Mouse (Mus musculus) lung, postnatal 10 days (tissue): ENCODE results near the gene Fam129a.

ENCODE experiments used
- DNase-seq: peaks from one replicate; pipeline ENCODE4 v3.0.0; 2021

The Fam129a gene

DNA sequence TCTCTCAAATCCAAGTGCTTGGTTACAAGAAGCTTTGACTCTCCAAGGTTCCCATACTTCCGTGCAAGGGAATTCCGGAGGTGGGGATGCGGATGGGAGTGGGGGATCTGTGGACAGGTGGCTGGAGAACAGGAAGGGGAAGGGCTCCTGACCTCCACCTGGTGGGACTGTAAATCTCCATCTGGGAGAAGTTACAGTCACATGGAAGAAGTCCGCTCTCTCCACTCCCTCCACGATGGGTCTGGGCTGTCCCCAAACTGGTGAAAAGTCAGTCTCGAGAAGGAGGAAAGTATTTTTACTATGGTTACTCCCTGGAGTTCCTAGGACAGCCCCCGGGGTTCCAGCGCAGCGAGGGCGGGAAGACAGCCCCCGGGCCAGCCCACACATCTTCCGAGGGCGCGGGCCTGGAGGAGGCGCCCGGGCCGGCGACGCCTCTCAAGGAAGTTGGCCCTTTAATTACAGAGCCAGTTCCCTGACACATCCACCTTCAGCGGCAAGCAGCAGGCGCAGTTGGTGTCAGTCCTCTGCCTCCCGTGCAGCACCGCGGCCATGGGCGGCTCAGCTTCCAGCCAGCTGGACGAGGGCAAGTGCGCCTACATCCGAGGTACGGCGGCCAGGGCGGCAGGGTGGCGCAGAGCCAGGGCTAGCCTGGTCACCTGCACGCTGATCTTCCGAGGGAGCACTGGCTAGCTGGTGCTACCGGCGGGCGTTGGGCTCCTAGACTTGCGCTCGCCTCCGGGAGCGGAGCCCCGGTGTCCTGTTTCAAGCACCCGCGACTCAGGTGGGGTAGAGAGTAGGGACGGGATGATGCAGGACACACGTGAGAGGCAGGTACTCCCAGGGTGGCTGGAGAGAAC lies at the start of gene Fam129a:
Gene Fam129a (plus strand): TSS at position 206 of the 857 bp plus-strand sequence.
- DNase-seq = peak; percentile 75

DNA sequence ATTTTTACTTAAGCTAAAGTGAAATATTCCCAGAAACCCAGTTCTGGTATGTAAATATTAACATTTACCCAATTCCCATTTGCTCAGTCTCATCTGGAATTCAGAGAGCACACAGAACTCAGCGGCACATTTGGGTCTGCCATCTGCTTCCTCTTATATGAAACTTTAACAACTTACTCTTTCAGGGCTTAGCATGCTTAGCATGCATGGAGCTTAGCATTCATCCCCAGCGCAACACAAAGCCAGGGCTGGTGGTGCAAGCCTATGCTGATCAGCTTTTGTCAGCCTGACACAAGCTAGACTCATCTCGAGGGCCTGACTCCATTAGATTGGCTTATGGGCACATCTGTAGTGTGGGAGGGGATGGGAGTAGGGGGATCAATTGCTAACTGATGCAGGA lies 44.3 kb upstream of the Fam129a start:
- no peak for DNase-seq

DNA sequence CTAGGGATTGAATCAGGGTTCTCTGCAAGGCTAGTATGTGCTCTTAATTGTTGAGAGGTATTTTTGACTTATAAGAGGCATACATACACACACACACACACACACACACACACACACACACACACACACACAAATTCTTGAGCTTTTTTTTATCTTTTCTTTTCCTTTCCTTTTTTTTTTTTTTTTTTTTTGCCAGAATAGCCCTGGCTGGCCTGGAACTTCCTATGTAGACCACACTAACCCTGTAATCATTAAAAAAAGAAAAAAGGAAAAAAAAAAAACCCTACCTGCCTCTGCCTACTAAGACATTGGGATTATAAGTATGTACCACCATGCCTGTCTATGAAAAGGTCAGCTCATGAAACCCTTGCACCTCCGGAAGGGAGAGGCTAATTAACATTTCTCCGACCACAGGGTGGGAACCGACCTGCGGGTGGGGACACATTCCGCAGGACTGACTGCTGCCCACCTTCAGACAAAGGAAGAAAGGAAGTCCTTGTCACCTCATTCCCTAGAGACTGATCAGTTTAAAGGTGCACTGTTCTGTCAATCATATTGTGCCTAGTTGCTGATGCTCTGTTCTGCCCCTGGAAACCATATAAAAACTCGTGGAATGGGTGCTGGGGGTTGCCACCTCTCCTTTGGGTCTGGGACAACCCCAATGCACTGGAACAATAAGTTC lies 27.0 kb upstream of the Fam129a start:
- no peak for DNase-seq

DNA sequence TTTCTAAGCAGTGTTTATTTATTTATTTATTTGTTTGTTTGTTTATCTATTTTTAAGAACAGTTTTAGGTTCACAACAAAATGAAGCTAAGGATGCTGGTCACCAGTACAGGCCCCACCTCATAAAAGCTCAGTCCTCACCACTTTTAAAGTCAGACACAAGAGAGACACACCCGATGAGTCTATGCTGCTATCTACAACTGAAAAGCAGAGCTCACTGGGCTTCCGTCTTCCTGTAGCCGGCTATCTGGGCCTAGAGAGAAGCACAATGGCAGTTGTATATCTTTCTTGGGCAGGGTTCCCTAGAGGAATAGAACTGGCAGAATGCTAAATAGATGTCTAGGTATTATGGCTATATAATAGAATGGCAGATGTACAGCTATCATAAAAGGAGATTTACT lies 26.4 kb upstream of the Fam129a start:
- DNase-seq = no peak

DNA sequence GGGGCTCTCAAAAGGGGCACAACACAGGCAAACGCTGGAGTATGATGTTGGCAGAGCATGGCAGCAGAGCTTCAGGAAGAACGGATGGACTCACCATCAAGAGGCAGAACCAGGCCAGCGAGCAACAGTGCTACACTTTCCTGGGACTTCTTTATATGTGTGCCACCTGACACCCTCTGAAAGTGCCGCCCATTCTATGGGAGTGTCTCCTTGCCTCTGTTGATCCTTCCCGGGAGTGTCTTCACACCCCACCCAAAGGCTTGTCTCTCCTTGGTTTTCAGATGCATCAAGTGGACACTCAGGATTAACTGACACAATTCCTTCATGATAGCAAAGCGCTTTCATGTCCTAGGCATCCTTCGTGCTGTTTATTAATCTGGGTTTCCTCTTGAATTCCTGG lies 25.4 kb upstream of the Fam129a start:
- no peak for DNase-seq

DNA sequence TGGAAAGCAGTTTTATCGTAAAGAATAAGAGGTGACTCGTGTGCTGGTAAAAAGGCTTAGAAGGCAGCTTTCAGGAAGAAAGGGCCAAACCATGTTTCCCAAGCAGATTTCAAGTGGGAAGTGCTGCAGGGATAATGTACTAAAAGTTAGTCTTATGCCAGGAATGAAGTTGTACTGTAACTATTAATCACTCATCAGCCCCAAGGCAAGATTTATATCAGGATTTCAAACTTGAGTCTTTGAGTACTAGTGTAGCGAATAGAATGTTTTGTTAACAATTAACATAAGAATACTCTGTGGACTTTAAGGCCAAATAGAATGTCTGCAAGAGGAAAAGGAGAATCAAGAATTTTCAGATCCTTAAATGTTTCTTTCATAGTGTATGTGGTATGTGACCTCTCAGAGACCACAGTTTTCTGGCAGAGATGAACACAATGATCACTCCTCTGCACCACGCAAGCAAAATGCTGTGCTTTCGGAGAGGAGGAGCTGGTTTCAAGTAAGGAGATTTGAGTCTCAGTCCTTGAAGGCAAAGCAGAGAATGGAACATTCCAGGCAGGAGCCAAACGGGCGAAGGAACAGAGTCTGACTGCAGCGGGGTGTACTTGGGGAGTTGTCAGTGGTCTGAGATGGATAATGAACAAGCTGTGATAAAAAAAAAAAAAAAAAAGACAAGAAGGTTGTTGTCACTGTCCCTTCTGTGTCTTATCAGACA lies 21.9 kb upstream of the Fam129a start:
- DNase-seq = peak; percentile 11

DNA sequence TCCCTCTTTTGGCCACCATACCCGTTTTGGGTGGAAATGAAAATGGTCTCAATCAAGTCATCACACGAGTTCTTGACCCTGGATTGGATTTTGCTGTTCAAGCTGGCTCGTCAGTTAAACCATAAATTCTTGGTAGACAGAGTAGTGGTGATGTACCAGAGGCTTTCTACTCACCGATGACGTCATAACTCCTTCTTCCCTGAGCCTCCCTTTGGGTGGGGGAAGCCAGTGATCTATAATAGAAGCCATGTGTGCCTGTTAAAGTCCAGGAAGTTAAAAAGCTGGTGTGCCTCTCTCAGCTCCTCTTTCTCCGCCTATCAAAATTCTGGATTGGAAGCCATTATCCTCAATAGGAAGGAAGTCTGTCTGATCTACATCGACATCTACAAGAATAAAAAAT lies 21.2 kb upstream of the Fam129a start:
- no peak for DNase-seq

DNA sequence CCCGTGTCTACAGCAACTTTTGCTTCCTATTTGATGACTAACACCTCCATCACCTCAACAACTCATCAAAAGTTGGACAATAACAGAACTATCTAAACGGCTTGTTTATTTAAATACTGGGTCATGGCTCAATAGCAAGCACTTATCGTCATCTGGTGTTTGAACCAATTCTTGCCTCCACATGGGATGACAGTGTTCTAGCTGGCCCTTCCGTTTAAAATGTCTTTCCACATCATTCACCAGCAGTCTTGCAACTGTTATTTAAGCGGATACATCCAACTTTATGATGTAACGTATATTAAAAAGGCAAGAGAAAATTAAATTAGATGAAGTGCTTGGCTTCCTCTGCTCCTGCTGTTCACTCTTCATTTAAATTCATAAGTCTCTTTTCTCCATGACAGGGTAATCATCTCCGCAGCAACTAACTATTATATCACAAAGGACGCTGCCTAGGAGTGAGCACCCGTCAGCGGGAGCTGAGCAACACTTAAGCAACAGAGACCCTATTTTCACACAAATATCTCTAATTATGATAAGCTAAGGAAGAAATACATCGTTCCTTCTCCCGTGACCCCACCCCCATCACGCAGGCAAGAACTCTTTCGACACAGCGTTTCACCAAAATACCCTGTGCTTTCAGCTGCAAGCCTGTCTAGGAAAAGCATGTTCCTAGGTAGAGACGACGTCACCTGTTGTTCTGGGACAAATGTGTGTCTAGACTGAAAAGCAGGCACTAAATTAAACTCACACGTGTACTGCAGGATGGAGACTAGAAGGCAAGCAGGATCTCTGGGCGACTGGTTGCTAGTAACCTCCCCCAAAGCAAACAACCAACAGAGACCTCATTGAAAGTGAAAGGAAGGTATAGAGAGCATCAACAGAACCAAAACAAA lies 20.2 kb upstream of the Fam129a start:
- DNase-seq = no peak

DNA sequence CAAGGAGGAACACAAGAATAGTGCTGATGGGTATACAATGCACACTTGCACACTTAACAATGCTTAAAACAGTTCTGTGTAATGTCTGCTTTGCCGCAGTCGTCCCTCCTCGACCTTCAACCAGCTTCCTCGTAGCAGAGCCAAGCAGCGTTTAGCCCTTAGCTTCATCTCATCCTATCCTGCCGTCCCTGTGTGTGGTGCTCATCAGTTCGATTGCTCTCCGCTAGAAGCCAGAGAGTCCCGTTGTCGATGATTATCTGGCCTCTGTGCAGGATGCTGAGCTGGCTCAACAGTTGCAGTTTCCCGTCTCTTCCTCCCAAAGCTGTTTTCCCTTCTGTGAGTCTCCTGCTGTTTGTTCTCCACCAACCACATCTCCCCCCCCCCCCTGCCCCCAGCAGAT lies 10.4 kb upstream of the Fam129a start:
- no peak for DNase-seq

DNA sequence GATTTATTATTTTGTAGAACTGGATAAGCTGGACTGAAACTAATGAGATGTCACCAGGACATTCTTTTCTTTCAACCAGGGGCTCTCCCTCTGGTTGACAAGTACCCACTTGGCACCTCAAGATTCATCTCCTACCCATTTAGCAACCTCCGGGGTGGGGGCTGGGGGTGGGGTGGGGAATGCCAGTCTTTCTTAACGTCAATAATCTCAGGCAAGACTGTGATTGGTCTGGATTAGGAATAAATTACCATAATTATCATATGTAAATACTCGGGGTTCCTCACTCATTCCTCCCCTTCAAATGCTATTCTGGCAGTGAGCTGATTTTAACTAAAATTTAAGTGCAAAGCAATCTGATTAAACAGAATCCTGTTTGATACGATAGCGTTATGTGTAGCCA lies 7.6 kb upstream of the Fam129a start:
- no peak for DNase-seq

DNA sequence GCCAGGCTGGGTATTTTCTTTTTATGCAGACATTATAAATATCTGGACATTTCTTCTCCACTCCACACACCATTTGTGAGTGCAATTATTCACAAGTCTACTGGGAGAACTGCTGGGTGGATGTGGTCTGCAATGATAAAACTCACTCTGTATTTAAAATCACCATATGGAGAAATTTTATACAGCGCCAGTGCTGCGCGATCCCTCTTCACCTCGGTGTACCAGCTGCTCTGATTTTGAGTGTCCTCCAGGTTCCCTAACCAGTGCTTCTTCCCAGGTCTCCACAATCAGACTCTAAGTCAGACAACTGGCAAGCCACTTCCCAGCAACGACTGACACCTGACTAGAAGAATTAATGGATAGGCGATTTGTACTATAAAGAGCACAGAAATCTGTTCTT lies 7.1 kb upstream of the Fam129a start:
- no peak for DNase-seq

DNA sequence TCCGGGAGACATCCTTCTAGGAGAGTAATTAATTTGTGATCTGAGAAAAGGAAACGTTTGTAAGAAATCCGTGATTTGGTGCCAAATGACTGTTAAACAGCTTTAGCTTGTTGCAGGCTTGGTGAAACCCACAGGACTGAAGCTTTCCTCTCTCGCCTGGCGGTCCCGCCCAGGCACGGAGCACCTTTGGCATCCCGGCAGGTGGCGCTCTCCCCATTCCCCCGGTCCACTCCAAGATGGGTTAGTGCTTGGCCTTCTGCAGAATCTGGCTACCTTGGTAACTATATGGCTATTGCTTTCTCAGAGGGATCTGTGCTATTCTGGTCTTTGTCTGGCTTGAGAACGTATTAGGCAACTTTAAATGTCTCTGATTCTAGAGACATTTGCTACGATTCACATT lies 6.6 kb upstream of the Fam129a start:
- DNase-seq = peak; percentile 90

DNA sequence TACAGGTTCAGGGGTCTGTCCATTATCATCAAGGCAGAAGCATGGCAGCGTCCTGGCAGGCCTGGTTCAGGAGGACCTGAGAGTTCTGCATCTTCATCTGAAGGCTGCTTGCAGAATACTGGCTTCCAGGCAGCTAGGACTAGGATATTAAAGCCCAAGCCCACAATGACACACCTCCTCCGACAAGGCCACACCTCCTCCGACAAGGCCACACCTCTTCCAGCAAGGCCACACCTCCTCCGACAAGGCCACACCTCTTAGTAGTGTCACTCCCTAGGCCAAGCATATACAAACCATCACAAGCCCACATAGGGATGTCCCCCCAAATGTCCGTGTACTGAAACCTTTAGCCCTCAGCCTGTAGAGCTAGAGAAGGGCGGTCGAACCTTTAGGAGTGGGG lies 2.3 kb upstream of the Fam129a start:
- peak; percentile 23 for DNase-seq

DNA sequence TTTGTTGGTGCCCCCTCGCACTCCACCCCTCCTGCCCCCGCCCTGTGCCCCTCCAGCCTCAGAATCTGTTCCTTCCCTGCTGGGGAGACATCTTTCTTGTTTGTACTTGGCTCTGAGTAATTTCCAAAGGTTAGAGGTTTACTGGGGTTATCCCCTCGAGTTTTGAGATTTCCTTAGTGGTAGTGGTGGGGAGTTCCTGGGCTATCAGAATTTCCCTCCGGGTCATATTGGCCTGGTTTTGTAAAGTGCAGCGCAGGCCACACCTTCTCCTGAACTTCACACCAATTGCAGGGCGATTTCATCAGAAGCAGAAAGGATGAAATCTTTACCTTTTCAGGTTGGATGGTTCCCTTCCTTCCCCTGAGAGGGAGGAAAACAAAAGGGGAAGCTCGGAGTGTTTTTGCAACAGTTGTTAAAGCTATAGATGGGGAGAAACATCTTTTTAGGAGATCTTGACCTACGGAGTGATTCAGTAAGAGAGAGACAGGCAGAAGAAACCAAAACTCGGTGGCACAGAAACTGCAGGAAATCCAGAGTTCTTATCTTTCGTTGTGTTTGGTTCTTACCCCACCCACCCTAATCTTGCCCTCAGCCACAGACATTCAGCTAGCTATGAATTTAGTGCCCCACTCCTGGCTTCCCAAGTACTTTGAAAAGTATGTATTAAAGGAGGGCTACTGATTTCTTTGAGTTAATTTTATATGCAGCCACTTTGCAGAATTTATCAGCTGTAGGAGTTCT lies 1.0 kb downstream of the Fam129a start:
- DNase-seq = no peak

DNA sequence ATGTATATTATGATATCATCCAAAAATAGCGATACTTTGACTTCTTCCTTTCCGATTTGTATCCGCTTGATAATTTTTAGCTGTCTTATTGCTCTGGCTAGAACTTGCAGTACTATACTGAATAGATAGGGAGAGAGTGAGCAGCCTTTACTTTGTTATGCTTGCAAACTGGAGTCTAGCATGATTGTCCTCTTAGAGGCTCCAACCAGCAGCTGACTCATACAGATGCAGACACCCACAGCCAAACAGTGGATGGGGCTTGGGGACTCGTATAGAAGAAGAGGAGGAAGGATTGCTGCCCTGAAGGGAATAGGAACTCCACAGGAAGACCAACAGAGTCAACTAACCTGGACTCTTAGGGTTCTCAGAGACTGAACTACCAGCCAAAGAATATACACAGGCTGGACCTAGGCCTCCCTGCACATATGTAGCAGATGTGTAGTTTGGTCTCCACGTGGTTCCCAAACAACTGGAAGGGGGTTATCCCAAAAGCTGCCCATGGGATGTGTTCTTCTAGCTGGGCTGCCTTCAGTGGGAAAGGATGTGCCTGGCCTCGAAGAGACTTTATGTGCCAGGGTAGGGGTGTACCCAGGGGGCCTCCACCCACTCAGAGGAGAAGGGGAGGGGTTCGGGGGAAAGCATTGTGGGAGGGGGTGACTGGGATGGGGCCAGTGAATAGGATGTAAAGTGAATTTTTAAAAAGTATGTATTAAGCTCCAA lies 1.8 kb downstream of the Fam129a start:
- DNase-seq = peak; percentile 16

DNA sequence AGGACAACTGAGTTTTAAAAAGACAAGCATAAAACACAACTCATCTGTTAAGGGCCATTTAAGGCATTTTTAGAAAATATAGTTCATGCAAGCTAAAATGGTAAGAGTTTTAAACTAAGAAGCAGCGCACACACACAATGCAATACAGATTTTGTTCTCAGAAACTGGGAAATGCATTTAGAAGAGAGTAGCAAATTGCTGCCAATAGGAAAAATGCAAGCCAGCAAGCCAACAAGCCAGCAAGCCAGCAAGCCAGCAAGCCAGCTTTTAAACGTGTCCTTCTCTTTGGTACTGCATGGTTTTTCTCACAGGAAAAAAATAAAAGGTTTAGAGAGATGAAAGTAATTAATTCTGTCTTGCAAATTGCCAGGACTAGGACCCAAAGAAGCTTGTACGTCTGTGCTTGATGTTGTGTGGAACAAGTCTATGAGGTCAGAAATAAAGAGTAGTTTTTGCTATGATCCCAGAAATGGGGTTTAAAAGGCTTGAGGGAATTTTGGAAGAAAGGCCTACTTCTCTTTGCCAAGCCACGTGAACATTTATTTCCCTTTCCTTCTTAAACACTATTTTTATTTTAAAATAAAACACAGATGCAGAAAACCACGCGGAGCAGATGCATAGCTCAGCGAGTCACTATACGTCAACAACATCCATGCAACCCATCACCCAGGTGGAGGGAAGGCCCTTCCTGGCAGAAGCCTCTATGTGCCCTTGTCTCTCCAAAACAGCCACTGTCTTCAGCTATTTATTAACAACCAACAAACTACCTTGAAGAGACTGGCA lies 9.4 kb downstream of the Fam129a start:
- peak; percentile 17 for DNase-seq

DNA sequence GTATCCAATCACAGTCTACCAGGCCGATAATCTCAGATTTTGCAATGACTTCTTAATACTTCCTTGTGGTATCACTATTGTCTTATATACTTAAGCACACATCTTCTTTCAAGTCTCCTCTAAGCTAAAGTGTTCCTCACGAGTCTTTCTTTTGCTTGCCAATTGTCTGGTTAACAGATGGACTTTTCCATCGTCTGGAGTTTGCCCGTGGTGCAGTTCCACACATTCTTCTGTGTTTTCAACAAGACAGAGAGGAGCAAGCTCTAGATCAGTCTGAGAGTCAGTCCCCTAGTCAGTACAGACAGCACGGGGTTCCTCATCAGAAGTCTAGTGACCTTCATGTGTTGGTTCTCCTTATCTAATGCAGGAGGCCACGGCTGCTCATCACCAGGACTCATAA lies 10.5 kb downstream of the Fam129a start:
- no peak for DNase-seq

DNA sequence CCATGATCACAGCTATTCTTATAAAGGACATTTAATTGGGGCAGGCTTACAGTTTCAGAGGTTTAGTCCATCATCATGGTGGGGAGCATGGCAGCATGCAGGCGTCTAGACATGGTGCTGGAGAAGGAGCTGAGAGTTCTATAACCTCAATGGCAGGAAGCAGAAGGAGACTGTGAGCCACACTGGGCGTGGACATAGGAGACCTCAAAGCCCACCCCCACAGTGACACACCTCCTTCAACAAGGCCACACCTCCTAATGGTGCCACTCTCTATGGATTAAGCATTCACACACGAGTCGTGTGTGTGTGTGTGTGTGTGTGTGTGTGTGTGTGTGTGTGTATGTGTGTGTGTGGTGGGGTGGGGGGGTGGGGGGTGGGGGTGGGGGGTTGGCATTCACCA lies 11.0 kb downstream of the Fam129a start:
- DNase-seq = no peak

DNA sequence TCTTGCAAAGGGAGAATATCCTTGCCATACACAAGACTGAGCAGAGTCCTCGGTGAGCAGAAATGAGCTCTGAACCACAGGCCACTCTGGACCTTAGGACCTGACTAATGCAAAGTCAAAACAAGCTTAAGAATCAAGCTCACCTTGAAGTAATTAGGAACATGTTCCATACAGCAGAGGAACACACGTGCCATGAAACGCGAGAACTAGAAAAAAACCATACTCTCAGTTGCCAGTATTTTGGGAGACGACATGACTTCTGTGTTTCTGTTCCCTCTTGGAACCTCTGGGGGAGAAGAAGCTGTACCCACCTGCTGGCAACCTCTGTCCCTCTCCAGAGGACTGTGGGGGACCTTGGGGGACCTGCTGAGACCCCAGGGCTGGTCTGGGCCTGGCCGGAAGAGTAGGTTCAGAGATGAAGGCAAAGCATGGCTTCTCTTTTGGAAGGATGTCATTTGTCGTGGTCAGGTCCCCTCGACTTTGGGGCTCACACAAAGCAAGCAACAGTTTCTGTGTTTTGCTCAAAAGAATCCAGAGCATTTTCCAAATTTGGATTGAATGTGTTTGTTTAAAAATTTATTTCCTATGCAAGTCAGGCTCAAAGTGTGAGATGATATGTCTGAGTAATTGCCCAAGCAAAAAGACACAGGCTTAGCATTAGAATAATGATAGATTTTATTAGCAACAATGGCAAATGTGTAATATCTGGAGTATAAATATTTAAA lies 12.6 kb downstream of the Fam129a start:
- peak; percentile 35 for DNase-seq

DNA sequence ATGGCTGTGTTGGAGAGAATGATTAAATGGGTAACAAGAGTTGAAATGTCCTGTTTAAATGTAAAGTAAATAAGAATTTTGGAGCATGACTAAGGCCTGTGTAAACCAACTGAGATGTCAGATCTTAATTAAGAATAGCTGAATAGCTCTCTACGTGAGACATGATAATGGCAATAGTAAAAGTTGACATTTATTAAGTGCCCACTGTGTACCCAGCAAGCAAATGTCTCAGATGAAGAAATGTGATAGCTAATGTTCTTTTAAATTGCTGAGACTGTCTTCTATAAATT lies 13.1 kb downstream of the Fam129a start:
- DNase-seq = no peak
